Mouse (Mus musculus) spleen, adult 2 months (tissue): ENCODE data around the gene Ccdc125.

ENCODE experiments used
- CTCF ChIP-seq: fragments of 200-500 bp; IDR thresholded peaks from 2 replicates; pipeline ENCODE4 v1.5.1; 2011; ENCODE audit warnings: mild to moderate bottlenecking, inconsistent platforms; ENCODE audit not compliant: insufficient read depth, insufficient read length, insufficient replicate concordance; ENCODE audit errors: extremely low read depth
- POLR2A ChIP-seq: fragments of 200-500 bp; IDR thresholded peaks from 2 replicates; pipeline ENCODE4 v1.6.1; 2011; ENCODE audit warnings: low read depth, low read length, inconsistent platforms

DNA sequence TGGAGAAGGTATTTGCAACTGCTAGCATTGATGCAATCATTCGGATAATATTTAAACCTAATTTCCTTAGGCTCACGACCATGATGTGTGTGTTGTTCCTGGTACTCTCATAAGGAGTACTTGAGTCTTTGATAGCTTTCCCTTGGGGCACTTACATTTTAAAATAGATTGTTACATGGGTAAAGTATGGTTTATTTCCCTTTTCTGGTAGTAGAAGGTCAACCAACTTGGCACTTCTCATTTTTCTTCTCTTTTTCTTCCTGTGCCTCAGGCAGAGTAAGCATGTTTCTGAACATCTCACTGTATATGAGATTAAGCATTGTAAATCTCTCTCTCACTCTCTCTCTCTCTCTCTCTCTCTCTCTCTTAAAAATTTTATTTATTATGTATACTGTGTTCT, 13.3 kb downstream of the Ccdc125 start:
- TF ChIP-seq CTCF, result no peak
- no peak for TF ChIP-seq POLR2A
